Mouse (Mus musculus) MEL (cell line): ENCODE data around the gene Nat10. TPM values are rescaled to one million over a fixed set of nuclear protein-coding genes. Genes with fewer than 3 reads are reported as not detected.
A peak's percentile ranks its signal among the peaks of the same experiment; 100 is the strongest.

Experiments used
- DNase-seq: peaks from one replicate; pipeline ENCODE4 v3.0.0; 2011; ENCODE audit warnings: low read depth, low spot score
- H3K27ac ChIP-seq: 2 replicates; pipeline ENCODE4 v1.5.1; 2012; ENCODE audit warnings: low read depth, mild to moderate bottlenecking, control low read depth, low read length, moderate library complexity; ENCODE audit not compliant: control insufficient read depth
- H3K27me3 ChIP-seq, 2 experiments: fragments of 150-350 bp in 1 of 2; sonication (generic) in 1 of 2; 2 replicates each; pipeline ENCODE4 v1.6.1; 2012; ENCODE audit warnings: low read length in 2 of 2, mild to moderate bottlenecking in 2 of 2, improper control_type of control experiment in 1 of 2, moderate library complexity in 1 of 2; ENCODE audit not compliant: insufficient read depth in 2 of 2, control insufficient read depth in 1 of 2
- H3K36me3 ChIP-seq, 2 experiments: 2 replicates each; pipeline ENCODE4 v1.6.1; 2012 to 2014; ENCODE audit warnings: low read length in 2 of 2, improper control_type of control experiment in 1 of 2, inconsistent platforms in 1 of 2, mild to moderate bottlenecking in 1 of 2; ENCODE audit not compliant: insufficient read depth in 2 of 2, control insufficient read depth in 1 of 2
- H3K4me1 ChIP-seq, 2 experiments: fragments of 150-350 bp in 1 of 2; sonication (generic) in 1 of 2; 2 replicates each; pipeline ENCODE4 v1.6.1; 2012; ENCODE audit warnings: low read length in 2 of 2, improper control_type of control experiment in 1 of 2, mild to moderate bottlenecking in 1 of 2; ENCODE audit not compliant: insufficient read depth in 2 of 2, control insufficient read depth in 1 of 2
- H3K4me3 ChIP-seq, 2 experiments: fragments of 150-350 bp in 1 of 2; sonication (generic) in 1 of 2; 2 replicates each; pipeline ENCODE4 v1.5.1; 2012; ENCODE audit warnings: low read depth in 2 of 2, low read length in 2 of 2, mild to moderate bottlenecking in 2 of 2, moderate library complexity in 2 of 2, control low read depth in 1 of 2, improper control_type of control experiment in 1 of 2; ENCODE audit not compliant: control insufficient read depth in 1 of 2, insufficient read depth in 1 of 2
- H3K79me2 ChIP-seq: 2 replicates; pipeline ENCODE4 v1.6.1; 2012; ENCODE audit warnings: mild to moderate bottlenecking, low read length, moderate library complexity; ENCODE audit not compliant: control insufficient read depth, poor library complexity, insufficient read depth
- H3K9ac ChIP-seq: 2 replicates; pipeline ENCODE4 v1.6.1; 2012; ENCODE audit warnings: low read depth, mild to moderate bottlenecking, control low read depth, low read length, moderate library complexity; ENCODE audit not compliant: control insufficient read depth, poor library complexity, severe bottlenecking
- H3K9me3 ChIP-seq: fragments of 150-350 bp; sonication (generic); replicated peaks from 2 replicates; pipeline ENCODE4 v1.6.1; 2012; ENCODE audit warnings: mild to moderate bottlenecking, low read length, improper control_type of control experiment, moderate library complexity; ENCODE audit not compliant: insufficient read depth
- MAFK ChIP-seq: IDR thresholded peaks from 2 replicates; pipeline ENCODE4 v1.6.1; 2011; ENCODE audit warnings: low read depth, mild to moderate bottlenecking, low read length, improper control_type of control experiment, borderline replicate concordance
- MAZ ChIP-seq: IDR thresholded peaks from 2 replicates; pipeline ENCODE4 v1.6.1; 2012; ENCODE audit warnings: low read depth, mild to moderate bottlenecking, inconsistent platforms, low read length, improper control_type of control experiment
- MXI1 ChIP-seq: IDR thresholded peaks from 2 replicates; pipeline ENCODE4 v1.6.1; 2011; ENCODE audit warnings: mild to moderate bottlenecking, low read depth, low read length, improper control_type of control experiment
- polyA plus RNA-seq, 2 experiments: library from polyadenylated mRNA; stranded (reverse) in 1 of 2; unstranded in 1 of 2; fragments of >175 nt in 1 of 2; fragments of >200 nt in 1 of 2; gene quantifications; 2 replicates each; pipeline versions ENCODE4 v1.2.1 to v1.2.4; 2012; ENCODE audit warnings: low replicate concordance in 2 of 2, low read depth in 1 of 2; ENCODE audit not compliant: insufficient read length in 2 of 2, insufficient read depth in 1 of 2, missing spikeins in 1 of 2
- total RNA-seq: library from RNA; depleted of rRNA; stranded (reverse); fragments of 300-350 nt; gene quantifications from 2 replicates; pipeline ENCODE4 v1.2.3, GENCODE M21; 2012; rRNA removed

The Nat10 gene
- total and polyA plus RNA-seq, 3 experiments: 74.7 to 107 TPM; not detected in 1

DNA sequence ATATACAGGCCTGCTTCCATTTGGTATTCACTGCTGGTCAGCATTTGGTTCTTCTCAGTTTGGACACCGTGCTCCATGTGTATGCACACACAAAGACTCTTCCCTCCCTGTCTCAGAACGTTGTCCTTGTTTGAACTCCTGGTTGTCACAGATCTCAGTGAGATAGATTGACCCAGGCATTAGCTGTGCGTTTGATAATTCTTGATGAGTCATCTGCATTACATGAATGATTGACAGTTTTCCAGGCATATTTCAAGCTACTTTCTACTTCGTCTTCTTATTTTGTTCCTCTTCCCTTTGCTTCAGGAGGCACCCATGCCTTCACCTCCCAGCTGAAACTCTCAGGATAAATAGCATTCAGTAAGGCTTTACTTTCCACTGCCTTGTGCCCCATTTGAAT lies 87.5 kb downstream of the Nat10 start (continued):
- TF ChIP-seq MXI1: peak; percentile 56

GRCm38 (mm10) chr2:103672573-103673119 lies 88.4 kb downstream of the Nat10 start:
- peaks cover 0 to 23% of the 10 kb centered on the region in 2 experiments; a peak in 2 of 4 replicates for H3K36me3 ChIP-seq
- H3K9me3 ChIP-seq: no peaks in the 10 kb centered on the region
- H3K27ac ChIP-seq: no peak overlapping the region; the same call in 1 of the 2 replicates
- H3K4me3 ChIP-seq: no peak overlapping the region
- TF ChIP-seq MAFK (peak; percentile 91), MAZ (no peak)
- H3K4me1 ChIP-seq: peaks cover 17 to 31% of the 10 kb centered on the region in 2 experiments
- H3K27me3 ChIP-seq: no peaks in the 10 kb centered on the region
- no peak for DNase-seq
- no peak overlapping the region for H3K9ac ChIP-seq
- H3K79me2 ChIP-seq: no peaks in the 10 kb centered on the region

Other genes with a start within 250 kb of the Nat10 start
- 0.10 and 0.12 TPM in 2 replicates for gene Abtb2, start 195.0 kb downstream of the Nat10 start, total RNA-seq
- under 1 TPM in 1 of 2 experiments, not detected in 1; 0.13 TPM for gene Abtb2, start 195.0 kb downstream of the Nat10 start, polyA plus RNA-seq
- gene Caprin1, start 36.4 kb upstream of the Nat10 start, total RNA-seq: 209 and 234 TPM in 2 replicates
- gene Caprin1, start 36.4 kb upstream of the Nat10 start, polyA plus RNA-seq: 100 to 1,000 TPM; 239 to 426 TPM
- gene Lmo2, start 196.7 kb upstream of the Nat10 start, total RNA-seq: 258 and 278 TPM in 2 replicates
- 100 to 1,000 TPM in 1 of 2 experiments, 10 to 100 TPM in 1; 96.2 to 184 TPM for gene Lmo2, start 196.7 kb upstream of the Nat10 start, polyA plus RNA-seq